Mouse (Mus musculus): Measurements from ENCODE around the gene Mms19. TPM values are rescaled to one million over a fixed set of nuclear protein-coding genes. Genes with fewer than 3 reads are reported as not detected.

Mms19 gene
- polyA plus RNA-seq (2014; fragmentation: Nextera tagmentation; extraction: Ambion mirVana), result 27.5 and 35.2 TPM in 2 replicates

DNA sequence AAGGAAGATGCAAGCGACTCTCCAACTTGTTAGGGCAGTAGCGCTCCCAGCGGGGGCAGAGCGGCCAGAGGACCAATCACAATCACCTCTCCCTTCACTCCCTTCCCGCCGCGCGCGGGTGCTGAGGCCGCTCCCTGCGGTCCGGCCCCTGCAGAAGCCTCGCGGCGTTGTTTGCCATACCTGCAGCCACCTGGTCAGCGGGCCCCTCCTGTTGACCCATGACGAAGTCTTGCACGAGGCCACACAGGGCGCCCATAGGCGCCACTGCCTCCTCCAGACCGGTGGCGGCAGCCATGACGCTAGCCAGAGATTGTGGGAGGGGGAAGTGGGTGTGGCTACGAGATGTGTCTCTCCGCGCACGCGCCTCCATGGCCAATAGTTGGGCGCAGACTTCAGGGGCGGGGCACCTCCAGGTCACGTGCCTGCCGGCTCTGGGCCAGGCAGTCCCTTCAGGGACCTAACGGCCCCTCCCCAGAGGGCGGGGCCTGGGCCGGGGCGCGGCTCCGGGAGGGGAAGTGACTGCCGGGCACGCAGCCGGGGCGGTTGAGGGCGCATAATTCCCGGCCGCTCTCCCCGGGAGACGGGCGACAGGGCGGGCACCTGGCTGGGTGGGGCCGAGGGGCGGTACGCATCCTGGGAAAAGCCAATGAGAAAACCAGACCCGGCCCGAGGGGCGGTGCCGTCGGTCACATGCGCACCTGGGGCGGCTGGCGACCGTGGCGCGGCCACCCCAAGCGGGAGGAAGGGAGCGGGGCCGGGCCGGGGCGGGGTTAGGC lies at the start of gene Mms19:
Mms19 (minus strand) TSS at position 339 of the 776 bp plus-strand sequence.
- Histone ChIP-seq H3K36me3 (ENCODE audit: control insufficient read depth, insufficient read depth, low read length) (no peaks in the 10 kb centered on the region), H3K4me2 (ENCODE audit: low read depth, low read length) (peak within 1 kb of the TSS; percentile 70), H3K9me3 (ENCODE audit: control insufficient read depth, low read length) (no peaks in the 10 kb centered on the region), H3K4me3 (ENCODE audit: low read depth, low read length) (peak within 1 kb of the TSS; percentile 93), H3K27me3 (replicated peaks; ENCODE audit: control insufficient read depth, insufficient read depth, low read length) (no peaks in the 10 kb centered on the region), H3K4me1 (ENCODE audit: control insufficient read depth, insufficient read depth, low read length) (peaks cover 14% of the 10 kb centered on the region), H3K9ac (ENCODE audit: low read depth, low read length) (peak within 1 kb of the TSS; percentile 81), H3K27ac (replicated peaks; ENCODE audit: low read depth, low read length) (peak within 1 kb of the TSS; percentile 90)
- peak; percentile 99 for DNase-seq (ENCODE audit: low spot score)
- 1% methylated on average over 29 of the region's 68 CpGs for WGBS
- peak; percentile 95 for ATAC-seq (ENCODE audit: low read depth)

DNA sequence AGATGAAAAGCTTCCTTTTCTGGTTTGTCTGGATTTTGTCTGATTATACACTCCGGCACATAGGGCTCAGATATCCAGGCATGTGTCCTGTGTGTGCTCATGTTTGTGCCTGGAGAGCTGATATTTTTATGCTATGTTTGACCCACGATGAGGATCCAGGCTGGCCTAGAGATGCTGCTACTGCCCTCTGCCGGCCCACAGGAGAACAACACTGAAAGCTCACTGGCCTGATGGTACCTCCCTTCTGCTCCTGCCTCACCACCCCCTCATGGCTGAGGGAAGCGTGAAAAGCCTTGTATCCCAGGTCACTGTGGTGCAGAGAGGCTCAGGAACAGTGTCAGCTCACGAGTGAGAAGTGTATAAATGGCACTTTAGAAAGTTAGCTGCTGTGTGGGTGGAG lies 45.2 kb upstream of the Mms19 start:
- Histone ChIP-seq H3K4me1 (ENCODE audit: control insufficient read depth, insufficient read depth, low read length) (peaks cover 14% of the 10 kb centered on the region), H3K36me3 (ENCODE audit: control insufficient read depth, insufficient read depth, low read length) (no peaks in the 10 kb centered on the region), H3K4me2 (ENCODE audit: low read depth, low read length) (no peak overlapping the region), H3K4me3 (ENCODE audit: low read depth, low read length) (no peak overlapping the region), H3K27me3 (replicated peaks; ENCODE audit: control insufficient read depth, insufficient read depth, low read length) (no peaks in the 10 kb centered on the region), H3K27ac (replicated peaks; ENCODE audit: low read depth, low read length) (no peak overlapping the region), H3K9ac (ENCODE audit: low read depth, low read length) (no peak overlapping the region), H3K9me3 (ENCODE audit: control insufficient read depth, low read length) (no peaks in the 10 kb centered on the region)
- 2% methylated on average over 5 of the region's 5 CpGs for WGBS
- ATAC-seq (ENCODE audit: low read depth) (peak; percentile 72), DNase-seq (ENCODE audit: low spot score) (peak; percentile 80)

DNA sequence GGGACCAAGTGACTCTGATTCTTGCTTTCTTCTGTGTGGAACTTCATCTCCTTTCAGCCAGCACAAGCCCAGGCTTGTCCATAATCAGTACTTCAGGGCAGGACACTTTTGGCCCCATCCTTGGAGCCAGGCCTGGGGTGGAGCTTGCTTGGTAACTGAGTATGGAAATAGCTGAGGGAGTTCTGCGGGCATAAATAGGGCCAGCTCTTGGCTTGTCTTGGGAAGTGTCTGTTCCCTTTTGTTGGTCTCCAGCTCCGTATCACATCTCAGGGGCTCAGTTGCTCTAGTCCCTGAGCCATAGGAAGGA lies 41.5 kb upstream of the Mms19 start:
- no peak for DNase-seq (ENCODE audit: low spot score)
- Histone ChIP-seq H3K27ac (replicated peaks; ENCODE audit: low read depth, low read length) (peak overlapping the region; percentile 46), H3K4me1 (ENCODE audit: control insufficient read depth, insufficient read depth, low read length) (peaks cover 31% of the 10 kb centered on the region), H3K9ac (ENCODE audit: low read depth, low read length) (no peak overlapping the region), H3K9me3 (ENCODE audit: control insufficient read depth, low read length) (no peaks in the 10 kb centered on the region), H3K4me2 (ENCODE audit: low read depth, low read length) (no peak overlapping the region), H3K27me3 (replicated peaks; ENCODE audit: control insufficient read depth, insufficient read depth, low read length) (no peaks in the 10 kb centered on the region), H3K36me3 (ENCODE audit: control insufficient read depth, insufficient read depth, low read length) (no peaks in the 10 kb centered on the region), H3K4me3 (ENCODE audit: low read depth, low read length) (no peak overlapping the region)
- ATAC-seq (ENCODE audit: low read depth), result no peak
- 71% methylated on average over 2 of the region's 2 CpGs for WGBS

DNA sequence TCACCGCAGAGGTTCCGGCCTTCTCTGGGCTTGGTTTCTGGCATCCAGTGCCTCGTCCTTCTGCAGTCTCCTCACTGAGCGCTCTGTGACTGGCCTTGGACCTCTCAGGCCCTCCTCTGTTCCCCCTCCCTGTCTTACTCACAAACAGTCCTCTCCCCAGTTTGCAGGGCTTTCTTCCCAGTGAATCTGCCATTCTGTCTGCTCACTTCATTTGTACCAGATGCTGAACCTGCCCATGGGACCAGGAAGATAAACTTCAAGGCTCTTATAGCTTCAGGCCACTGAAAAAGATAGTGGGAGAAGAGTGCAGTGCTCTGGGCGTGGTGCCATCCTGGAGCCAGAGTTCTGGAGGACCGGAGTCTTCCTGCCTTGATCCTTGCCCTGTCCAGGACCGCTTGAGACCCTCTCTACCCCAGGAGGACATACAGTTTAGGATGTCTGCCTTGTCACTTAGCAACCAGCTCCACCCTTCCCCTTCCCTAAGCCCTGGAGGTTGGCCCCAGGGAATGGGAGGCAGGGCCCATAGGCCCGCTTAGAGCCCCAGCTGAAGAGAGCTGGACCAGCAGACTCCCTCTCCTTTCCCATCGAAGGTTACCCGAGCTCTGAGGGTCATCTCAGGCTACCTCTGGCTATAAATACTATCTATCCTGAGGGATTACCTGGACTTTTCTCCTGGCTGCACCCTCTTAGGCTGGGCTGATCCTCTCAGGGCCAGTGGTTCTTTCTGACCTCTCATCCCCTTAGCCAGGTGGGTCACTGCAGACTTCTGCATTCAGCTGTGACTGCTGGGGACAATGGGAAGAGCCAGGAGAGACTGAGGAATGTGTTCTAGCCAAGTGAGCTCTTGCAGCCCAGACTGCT lies 41.0 kb upstream of the Mms19 start:
- DNase-seq (ENCODE audit: low spot score), result peak; percentile 48
- no peaks in the 10 kb centered on the region for H3K27me3 ChIP-seq (replicated peaks; ENCODE audit: control insufficient read depth, insufficient read depth, low read length)
- no peak overlapping the region for H3K4me3 ChIP-seq (ENCODE audit: low read depth, low read length)
- H3K27ac ChIP-seq (replicated peaks; ENCODE audit: low read depth, low read length), result peak overlapping the region; percentile 46
- no peak for ATAC-seq (ENCODE audit: low read depth)
- 71% methylated on average over 9 of the region's 10 CpGs for WGBS
- H3K4me2 ChIP-seq (ENCODE audit: low read depth, low read length), result no peak overlapping the region
- H3K36me3 ChIP-seq (ENCODE audit: control insufficient read depth, insufficient read depth, low read length), result no peaks in the 10 kb centered on the region
- no peaks in the 10 kb centered on the region for H3K9me3 ChIP-seq (ENCODE audit: control insufficient read depth, low read length)
- H3K9ac ChIP-seq (ENCODE audit: low read depth, low read length), result peak overlapping the region; percentile 20; the same call in 1 of the 2 replicates
- peaks cover 37% of the 10 kb centered on the region for H3K4me1 ChIP-seq (ENCODE audit: control insufficient read depth, insufficient read depth, low read length)

DNA sequence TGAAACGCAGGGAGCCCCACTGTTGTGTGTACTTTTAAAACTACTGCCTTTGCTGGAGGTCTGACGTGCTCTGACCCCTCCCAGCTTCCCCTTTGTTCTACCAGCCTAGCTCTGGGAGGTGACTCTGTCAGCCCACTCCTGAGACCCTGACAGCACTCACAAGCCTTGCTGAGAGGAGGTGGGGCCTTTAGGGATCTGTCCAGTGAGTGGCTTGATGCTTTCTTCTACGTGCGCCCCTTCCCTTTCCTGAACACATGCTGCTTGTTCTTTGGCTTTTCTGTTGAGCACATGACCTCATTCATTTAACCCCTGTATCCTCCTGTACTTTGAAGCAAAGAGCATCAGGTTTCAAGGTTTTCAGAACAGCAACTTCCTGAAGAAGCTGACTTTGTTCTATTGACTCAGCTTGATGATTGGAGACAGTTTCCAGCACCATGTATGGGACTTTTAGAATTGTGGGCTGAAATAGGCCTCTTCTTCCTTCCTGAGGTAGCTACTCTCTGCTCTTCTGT lies 38.1 kb upstream of the Mms19 start:
- Histone ChIP-seq H3K9me3 (ENCODE audit: control insufficient read depth, low read length) (no peaks in the 10 kb centered on the region), H3K4me3 (ENCODE audit: low read depth, low read length) (no peak overlapping the region), H3K27me3 (replicated peaks; ENCODE audit: control insufficient read depth, insufficient read depth, low read length) (no peaks in the 10 kb centered on the region), H3K4me1 (ENCODE audit: control insufficient read depth, insufficient read depth, low read length) (peaks cover 52% of the 10 kb centered on the region), H3K9ac (ENCODE audit: low read depth, low read length) (no peak overlapping the region), H3K36me3 (ENCODE audit: control insufficient read depth, insufficient read depth, low read length) (no peaks in the 10 kb centered on the region), H3K4me2 (ENCODE audit: low read depth, low read length) (no peak overlapping the region), H3K27ac (replicated peaks; ENCODE audit: low read depth, low read length) (peak overlapping the region; percentile 87)
- ATAC-seq (ENCODE audit: low read depth) (0 out of 2 replicates have a peak, but pooled peaks have one; percentile 16), DNase-seq (ENCODE audit: low spot score) (peak; percentile 47)
- WGBS, result 28% methylated on average over 4 of the region's 4 CpGs

DNA sequence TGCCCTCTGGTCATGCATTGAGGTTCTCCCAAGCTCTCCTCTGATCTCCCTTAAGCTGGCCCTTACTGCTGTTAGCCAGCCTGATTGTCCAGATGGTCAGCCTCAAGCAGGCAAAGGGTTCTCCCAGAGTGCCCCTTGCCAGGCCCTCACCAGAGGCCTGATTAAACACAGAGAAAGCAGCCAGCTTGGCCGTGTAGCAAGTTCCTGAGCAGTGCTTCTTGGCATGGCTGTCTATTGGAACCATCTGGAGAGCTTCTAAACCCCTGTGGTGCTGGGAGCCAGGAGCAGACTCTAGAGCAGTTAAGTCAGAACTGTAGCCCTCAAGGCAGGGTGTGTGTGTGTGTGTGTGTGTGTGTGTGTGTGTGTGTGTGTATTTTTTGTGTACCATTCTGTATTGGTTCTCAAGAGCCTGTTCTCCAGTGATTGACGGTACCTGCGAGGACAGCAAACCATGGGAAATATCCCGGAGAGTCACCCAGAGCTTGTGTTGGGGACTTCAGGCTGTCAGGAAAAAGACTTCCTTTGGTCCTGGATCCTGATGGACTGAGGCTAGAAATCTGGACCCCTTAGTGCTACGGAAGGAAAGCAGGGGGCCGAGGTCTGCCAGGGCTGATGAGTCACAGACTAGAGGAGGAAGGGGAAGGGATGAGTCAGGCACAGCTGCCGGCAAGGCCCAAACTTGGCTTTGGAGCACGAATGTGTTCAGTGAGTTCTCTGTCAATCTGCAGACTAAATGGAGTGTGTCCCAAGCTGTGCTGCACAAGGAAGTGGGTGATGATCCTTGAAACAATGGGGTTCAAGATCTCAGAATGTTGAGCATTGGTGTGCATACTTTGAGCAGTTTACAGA lies 36.7 kb upstream of the Mms19 start:
- H3K27me3 ChIP-seq (replicated peaks; ENCODE audit: control insufficient read depth, insufficient read depth, low read length), result no peaks in the 10 kb centered on the region
- no peaks in the 10 kb centered on the region for H3K9me3 ChIP-seq (ENCODE audit: control insufficient read depth, low read length)
- no peak overlapping the region for H3K9ac ChIP-seq (ENCODE audit: low read depth, low read length)
- peaks cover 53% of the 10 kb centered on the region for H3K4me1 ChIP-seq (ENCODE audit: control insufficient read depth, insufficient read depth, low read length)
- ATAC-seq (ENCODE audit: low read depth), result peak; percentile 39; the same call in 1 of the 2 replicates
- WGBS, result 43% methylated on average over 8 of the region's 8 CpGs
- H3K27ac ChIP-seq (replicated peaks; ENCODE audit: low read depth, low read length), result peak overlapping the region; percentile 87
- H3K36me3 ChIP-seq (ENCODE audit: control insufficient read depth, insufficient read depth, low read length), result no peaks in the 10 kb centered on the region
- peak; percentile 86 for DNase-seq (ENCODE audit: low spot score)
- no peak overlapping the region for H3K4me3 ChIP-seq (ENCODE audit: low read depth, low read length)
- H3K4me2 ChIP-seq (ENCODE audit: low read depth, low read length), result no peak overlapping the region

DNA sequence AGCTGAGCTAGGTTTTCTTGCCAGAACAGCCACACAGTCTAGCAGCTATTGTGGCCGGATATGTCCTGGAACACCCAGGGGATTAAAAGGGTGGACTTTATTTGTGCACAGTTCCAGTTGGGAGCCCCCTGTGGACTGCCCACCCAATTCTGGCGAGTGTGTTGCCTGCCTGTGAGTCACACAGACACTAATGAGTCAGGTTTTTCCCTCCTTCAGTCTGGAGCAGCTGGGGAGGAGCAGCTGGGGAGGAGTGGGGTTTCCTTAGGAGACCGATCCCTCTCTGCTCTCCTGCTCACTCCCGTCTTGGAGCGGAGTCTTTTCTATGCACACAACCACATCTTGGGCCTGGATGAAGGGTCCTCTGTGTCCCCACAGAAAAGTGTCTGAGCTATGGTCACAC lies 35.9 kb upstream of the Mms19 start:
- ATAC-seq (ENCODE audit: low read depth) (0 out of 2 replicates have a peak, but pooled peaks have one; percentile 13), DNase-seq (ENCODE audit: low spot score) (peak; percentile 61)
- Histone ChIP-seq H3K4me2 (ENCODE audit: low read depth, low read length) (no peak overlapping the region; the same call in 1 of the 2 replicates), H3K36me3 (ENCODE audit: control insufficient read depth, insufficient read depth, low read length) (no peaks in the 10 kb centered on the region), H3K4me1 (ENCODE audit: control insufficient read depth, insufficient read depth, low read length) (peaks cover 45% of the 10 kb centered on the region), H3K4me3 (ENCODE audit: low read depth, low read length) (no peak overlapping the region), H3K27me3 (replicated peaks; ENCODE audit: control insufficient read depth, insufficient read depth, low read length) (no peaks in the 10 kb centered on the region), H3K9me3 (ENCODE audit: control insufficient read depth, low read length) (no peaks in the 10 kb centered on the region), H3K9ac (ENCODE audit: low read depth, low read length) (no peak overlapping the region), H3K27ac (replicated peaks; ENCODE audit: low read depth, low read length) (peak overlapping the region; percentile 87)
- WGBS, result 52% methylated on average over 5 of the region's 5 CpGs

DNA sequence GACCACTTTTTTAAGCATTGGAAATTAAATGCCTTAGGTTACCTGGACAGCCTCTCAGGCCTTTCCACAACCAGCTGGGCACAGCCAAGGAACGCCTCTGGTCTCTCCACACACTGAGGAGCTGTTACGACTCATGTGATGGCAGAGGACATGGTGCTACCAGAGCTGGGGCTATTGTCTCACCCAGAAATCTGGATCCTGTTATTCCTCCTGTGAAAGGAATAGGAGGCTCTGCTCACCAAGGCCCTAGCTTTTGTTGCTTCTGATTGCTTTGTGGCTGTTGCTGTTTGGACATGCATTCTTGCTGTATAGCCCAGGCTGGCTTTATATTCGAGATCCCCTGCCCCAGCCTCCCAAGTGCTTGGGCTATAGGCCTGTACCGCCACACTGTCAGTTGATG lies 35.3 kb upstream of the Mms19 start:
- peak overlapping the region; percentile 87 for H3K27ac ChIP-seq (replicated peaks; ENCODE audit: low read depth, low read length)
- DNase-seq (ENCODE audit: low spot score) (peak; percentile 33), ATAC-seq (ENCODE audit: low read depth) (no peak)
- no peaks in the 10 kb centered on the region for H3K9me3 ChIP-seq (ENCODE audit: control insufficient read depth, low read length)
- H3K9ac ChIP-seq (ENCODE audit: low read depth, low read length), result no peak overlapping the region
- no peaks in the 10 kb centered on the region for H3K27me3 ChIP-seq (replicated peaks; ENCODE audit: control insufficient read depth, insufficient read depth, low read length)
- no peaks in the 10 kb centered on the region for H3K36me3 ChIP-seq (ENCODE audit: control insufficient read depth, insufficient read depth, low read length)
- WGBS, result 47% methylated on average over 4 of the region's 4 CpGs
- H3K4me2 ChIP-seq (ENCODE audit: low read depth, low read length), result no peak overlapping the region
- peaks cover 39% of the 10 kb centered on the region for H3K4me1 ChIP-seq (ENCODE audit: control insufficient read depth, insufficient read depth, low read length)
- H3K4me3 ChIP-seq (ENCODE audit: low read depth, low read length), result no peak overlapping the region
